Mouse (Mus musculus): ENCODE measurements around the gene Npcd.

DNA sequence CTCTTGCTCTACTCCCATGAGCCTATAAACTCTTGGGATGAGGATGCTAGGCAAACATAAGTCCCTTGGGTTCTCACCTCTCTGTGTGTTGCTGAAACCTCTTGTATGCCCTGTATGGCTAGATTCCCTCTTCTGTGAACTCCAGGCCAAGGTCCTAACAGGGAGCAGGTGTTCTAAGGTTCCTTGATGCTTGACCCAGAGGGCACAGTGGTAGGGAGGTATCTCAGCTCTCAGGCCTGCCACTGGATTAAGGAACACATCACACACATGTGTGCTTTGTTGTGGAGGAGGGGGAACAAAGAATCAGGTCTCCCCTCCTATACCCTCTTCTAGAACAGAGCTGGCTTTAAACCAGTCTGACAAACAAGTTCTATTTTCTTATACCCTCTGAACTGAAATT lies 56.3 kb downstream of the Npcd start, which contains the start of gene Dnal4:
- TF ChIP-seq CTCF (IDR thresholded peaks at IDR 0.05; ENCODE audit: extremely low read depth, insufficient read depth, insufficient read length, insufficient replicate concordance) (no peak), POLR2A (IDR thresholded peaks at IDR 0.05; ENCODE audit: low read depth, low read length) (no peak)

Measured in spleen, adult 2 months (tissue).